Mouse (Mus musculus): ENCODE data around the gene Bub1b. TPM values are rescaled to one million over a fixed set of nuclear protein-coding genes. Genes with fewer than 3 reads are reported as not detected.

The Bub1b gene
- polyA plus RNA-seq, 1 experiment, result 31.5 TPM

DNA sequence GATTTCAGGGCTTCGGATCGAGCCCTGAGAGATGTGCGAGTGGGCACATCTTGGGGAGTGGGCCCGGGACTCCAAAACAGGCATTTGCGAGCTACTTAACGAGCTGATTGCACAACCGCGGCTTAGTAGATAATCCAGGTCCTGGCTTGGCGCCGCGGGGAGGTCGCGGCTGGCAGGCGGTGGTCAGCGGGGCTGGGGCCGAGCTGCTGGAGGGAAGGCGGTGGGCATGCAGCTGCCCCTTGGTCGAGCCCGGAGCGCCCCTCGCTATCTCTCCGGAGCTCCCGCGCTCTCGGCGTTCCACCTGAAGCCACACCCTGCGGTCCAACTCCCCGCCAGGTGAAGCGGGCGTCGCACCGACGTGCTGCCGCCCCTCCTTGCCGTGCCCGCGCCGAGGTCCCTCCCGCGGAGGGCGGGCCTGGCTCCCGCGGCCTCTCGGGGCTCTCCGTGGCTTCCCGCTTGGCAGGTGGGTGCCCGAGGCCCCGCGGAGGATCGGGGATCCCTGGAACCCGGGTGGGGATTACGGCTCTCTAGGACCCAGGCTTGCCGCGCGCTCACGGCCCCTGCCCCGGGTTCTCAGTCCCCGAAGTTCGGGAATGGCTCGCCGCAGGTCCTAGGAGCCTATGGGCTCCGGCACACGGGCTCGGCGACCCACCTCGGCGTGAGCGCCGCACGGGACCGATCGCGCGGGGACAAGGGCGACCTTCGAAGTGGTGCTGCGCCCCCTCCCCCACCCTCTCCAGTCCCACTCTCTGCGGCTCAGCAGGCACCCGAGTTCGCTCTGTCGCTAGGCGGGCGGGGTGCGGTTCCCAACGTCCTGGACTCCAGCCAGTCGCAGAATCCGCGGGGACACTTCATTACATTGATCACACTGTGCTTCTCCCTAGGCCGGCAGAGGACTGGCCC, 79.1 kb downstream of the Bub1b start:
- no peak for TF ChIP-seq GATA1 (IDR thresholded peaks at IDR 0.05; ENCODE audit: low read length)

DNA sequence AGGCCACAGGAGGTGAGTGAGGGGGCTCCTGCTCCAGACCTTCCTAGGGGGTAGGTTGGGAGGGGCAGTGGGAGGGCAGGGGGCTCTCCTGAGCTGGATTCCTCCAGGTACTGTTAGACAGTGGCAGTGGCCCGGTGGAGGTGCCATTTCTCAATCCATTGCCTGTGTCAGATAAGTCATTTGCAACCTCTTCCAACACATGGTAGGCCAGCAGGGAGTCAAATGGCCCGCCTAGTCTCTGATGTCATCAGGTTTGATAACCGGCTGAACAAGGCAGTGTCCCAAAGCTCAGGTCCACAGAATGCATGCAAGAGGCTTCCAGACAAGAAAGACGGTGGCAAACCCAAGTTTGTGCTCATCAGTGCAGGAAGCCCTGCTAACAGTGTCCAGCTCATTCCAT, 79.8 kb downstream of the Bub1b start:
- no peak for TF ChIP-seq GATA1 (IDR thresholded peaks at IDR 0.05; ENCODE audit: low read length)

DNA sequence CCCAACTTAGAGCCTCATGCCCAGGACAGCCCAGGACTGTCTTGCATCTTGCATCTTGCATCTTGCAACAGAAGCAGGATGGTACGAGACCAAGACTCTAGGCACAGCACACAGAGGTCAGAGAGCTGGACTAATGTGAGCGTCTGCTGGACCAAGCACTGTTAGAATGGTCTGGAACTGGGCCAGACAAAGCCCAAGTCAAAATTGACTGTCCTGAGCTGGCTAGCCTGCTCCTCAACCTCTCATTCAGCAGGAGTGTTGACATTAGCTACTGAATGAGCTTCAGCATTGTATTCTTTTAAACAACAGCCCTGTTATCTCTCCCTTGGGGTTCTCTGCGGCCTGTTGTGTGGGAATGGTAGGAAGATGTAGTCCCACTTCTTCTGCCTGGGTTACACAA, 81.6 kb downstream of the Bub1b start:
- no peak for TF ChIP-seq GATA1 (IDR thresholded peaks at IDR 0.05; ENCODE audit: low read length)

DNA sequence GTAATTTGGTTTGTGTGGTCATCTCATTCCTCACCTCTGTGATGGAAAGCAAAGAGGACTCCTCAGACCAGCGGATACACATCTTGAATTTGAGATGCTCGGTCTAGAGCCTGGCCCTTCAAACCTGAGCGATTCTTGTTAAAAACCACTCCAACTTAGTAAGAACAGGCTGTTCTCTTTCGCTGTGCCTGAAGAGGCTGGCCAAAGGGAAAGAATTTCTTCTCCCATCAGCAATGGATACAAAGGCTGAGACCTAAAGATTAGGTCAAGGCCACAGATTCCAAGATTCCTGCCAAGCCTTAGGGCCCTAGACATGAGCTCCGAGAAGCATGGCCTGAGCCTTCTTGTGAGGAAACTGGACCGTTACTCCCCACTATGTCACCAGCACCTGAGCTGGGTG, 82.9 kb downstream of the Bub1b start:
- TF ChIP-seq GATA1 (IDR thresholded peaks at IDR 0.05; ENCODE audit: low read length), result no peak

DNA sequence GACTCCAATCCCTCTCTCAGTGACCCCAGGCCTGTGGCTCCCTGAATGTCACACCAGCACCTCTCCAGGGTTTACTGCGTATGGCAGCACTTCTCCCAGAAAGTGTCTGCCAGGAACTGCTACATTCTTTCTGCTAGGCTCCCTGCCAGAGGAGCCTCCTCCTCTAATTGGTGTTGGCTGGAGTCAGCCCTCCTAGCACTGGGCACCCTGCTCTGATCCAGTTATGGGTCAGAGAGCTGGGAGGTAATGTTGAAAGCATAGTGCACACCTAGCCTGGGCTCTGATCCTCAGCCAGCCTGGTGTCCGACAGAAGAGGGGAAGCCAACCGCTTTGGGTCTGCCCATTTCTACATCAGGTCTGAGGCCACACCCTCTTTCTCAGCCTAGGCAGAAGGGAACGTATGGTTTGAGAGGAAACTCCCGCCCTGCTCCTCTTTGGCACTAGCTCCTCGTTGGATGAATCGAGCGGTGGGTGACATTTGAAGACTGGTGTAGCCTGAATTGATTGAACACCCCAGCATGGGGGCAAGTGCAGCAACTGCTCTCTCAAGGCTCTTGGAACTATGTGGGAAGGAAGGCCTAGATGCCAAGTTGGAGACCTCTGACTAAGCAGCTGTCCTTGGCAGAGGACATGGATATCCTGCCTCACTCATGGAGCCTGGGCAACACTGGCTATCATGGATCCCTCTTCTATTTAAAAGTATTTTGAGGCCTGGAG, 84.7 kb downstream of the Bub1b start:
- TF ChIP-seq GATA1 (IDR thresholded peaks at IDR 0.05; ENCODE audit: low read length), result no peak

DNA sequence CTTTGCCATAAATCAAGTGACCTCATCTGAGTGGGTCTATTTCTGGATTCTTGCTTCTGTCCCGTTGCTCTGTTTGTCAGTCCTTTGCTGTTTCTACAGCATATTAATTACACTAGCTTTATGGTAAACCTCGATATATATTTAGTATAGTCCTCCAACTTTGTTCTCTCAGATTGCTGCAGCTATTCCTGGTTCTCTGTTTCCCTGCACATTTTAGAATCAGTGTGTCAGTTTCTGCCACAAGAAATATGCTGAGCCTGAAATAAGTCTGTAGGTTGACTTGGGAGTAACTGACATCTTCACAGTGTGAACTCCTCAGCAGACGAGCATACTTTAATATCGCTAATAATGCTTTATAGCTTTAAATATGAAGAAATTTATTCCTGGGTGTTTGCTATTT, 87.1 kb downstream of the Bub1b start:
- TF ChIP-seq GATA1 (IDR thresholded peaks at IDR 0.05; ENCODE audit: low read length), result no peak

DNA sequence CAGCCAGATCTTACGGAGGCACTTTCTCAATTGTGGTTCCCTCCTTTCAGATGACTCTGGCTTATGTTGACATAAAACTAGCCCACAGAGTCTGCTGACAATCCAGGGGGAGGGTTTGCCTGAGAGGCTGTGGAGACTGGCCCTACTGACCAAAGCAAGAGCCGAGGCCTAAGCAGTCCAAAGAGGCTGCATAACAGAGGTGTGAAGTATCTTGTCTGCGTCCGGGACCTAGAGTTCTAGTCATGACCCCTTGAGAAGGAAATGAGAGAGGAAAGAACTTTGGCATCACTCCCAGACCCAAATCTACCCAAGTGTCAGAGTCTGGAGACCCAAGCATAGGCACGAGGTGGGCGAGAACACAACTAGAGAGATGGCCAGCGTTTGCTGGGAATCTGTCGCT, 88.7 kb downstream of the Bub1b start:
- no peak for TF ChIP-seq GATA1 (IDR thresholded peaks at IDR 0.05; ENCODE audit: low read length)

DNA sequence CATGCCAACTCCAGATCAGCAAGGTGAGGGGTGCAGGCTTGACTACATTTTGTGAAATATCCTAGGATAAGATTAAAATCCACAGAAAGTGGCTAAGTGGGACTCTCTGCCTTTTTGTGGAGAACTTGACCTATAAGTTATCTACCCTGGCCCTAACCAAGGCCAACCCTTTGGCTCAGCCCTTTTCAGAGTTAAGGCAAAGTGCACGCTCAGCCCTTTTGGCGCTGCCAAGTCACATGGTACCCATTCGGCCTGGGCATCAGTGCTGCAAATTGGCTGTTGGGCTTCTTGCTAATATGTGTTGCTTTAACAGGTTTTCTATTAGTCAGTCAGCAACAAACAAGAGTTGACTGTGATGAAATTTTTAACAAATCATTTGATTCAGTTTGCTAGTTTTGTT, 89.8 kb downstream of the Bub1b start:
- TF ChIP-seq GATA1 (IDR thresholded peaks at IDR 0.05; ENCODE audit: low read length), result no peak

DNA sequence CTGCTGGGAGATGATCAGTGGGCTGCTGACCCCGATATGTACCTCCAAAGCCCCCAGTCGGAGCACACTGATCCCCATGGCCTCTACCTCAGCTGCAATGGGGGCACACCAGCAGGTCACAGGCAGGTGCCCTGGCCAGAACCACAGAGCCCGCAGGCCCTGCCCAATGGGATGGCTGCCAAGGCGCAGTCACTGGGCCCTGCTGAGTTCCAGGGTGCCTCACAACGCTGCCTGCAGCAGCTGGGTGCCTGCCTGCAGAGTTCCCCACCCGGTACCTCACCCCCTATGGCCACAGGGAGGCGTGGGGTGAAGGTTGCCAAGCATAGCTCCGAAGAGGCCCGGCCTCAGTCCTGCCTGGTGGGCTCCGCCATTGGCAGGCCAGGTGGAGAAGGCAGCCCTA, 91.9 kb downstream of the Bub1b start:
- TF ChIP-seq GATA1 (IDR thresholded peaks at IDR 0.05; ENCODE audit: low read length), result no peak

Other genes starting within 250 kb of the Bub1b start
- not detected in 2 replicates for gene Gpr176, start 224.8 kb upstream of the Bub1b start, polyA plus RNA-seq (2012)
- gene Eif2ak4, start 209.6 kb upstream of the Bub1b start, polyA plus RNA-seq (2012), result 9.4 and 10.2 TPM in 2 replicates
- gene Srp14, start 118.5 kb upstream of the Bub1b start, polyA plus RNA-seq (2012), result 23.6 and 77.0 TPM in 2 replicates
- gene Bmf, start 48.5 kb upstream of the Bub1b start, polyA plus RNA-seq (2012), result not detected in 2 replicates
- gene Pak6, start 65.1 kb downstream of the Bub1b start, polyA plus RNA-seq (2012), result 31.1 and 37.5 TPM in 2 replicates
- gene Ankrd63, start 105.8 kb downstream of the Bub1b start, polyA plus RNA-seq (2012), result not detected in 2 replicates
- 0.25 and 0.35 TPM in 2 replicates for gene Plcb2, start 130.2 kb downstream of the Bub1b start, polyA plus RNA-seq (2012)
- gene Inafm2, start 147.5 kb downstream of the Bub1b start, polyA plus RNA-seq (2012), result 19.7 and 23.8 TPM in 2 replicates
- 0.03 TPM in 1 of 2 replicates, not detected in the other for gene Ccdc9b, start 164.4 kb downstream of the Bub1b start, polyA plus RNA-seq (2012)
- not detected in 2 replicates for gene Phgr1, start 174.6 kb downstream of the Bub1b start, polyA plus RNA-seq (2012)
- 0.02 and 0.03 TPM in 2 replicates for gene Disp2, start 181.5 kb downstream of the Bub1b start, polyA plus RNA-seq (2012)
- 100 and 129 TPM in 2 replicates for gene Knstrn, start 215.8 kb downstream of the Bub1b start, polyA plus RNA-seq (2012)

Data from G1E-ER4 (cell line).